Mouse (Mus musculus) limb, embryonic 10.5 days (tissue): Measurements from ENCODE around the gene Vps35l. TPM values are rescaled to one million over a fixed set of nuclear protein-coding genes. Genes with fewer than 3 reads are reported as not detected.

Experiments used
- DNase-seq: peaks from one replicate; pipeline ENCODE4 v3.0.0-alpha.2; 2017; ENCODE audit warnings: low spot score
- H3K27ac ChIP-seq: fragments of 300-500 bp; sonication (generic); 2 replicates; pipeline ENCODE4 v1.5.1; 2016; ENCODE audit warnings: mild to moderate bottlenecking
- H3K27me3 ChIP-seq: fragments of 300-500 bp; sonication (generic); 2 replicates; pipeline ENCODE4 v1.6.1; 2016; ENCODE audit warnings: low read depth, mild to moderate bottlenecking; ENCODE audit not compliant: poor library complexity, severe bottlenecking
- H3K36me3 ChIP-seq: fragments of 300-500 bp; sonication (generic); 2 replicates; pipeline ENCODE4 v1.6.1; 2016; ENCODE audit warnings: mild to moderate bottlenecking, moderate library complexity
- H3K4me1 ChIP-seq: fragments of 300-500 bp; sonication (generic); 2 replicates; pipeline ENCODE4 v1.6.1; 2016
- H3K4me3 ChIP-seq: fragments of 300-500 bp; sonication (generic); 2 replicates; pipeline ENCODE4 v1.5.1; 2016; ENCODE audit warnings: mild to moderate bottlenecking, moderate library complexity
- H3K9me3 ChIP-seq: fragments of 300-500 bp; sonication (generic); replicated peaks from 2 replicates; pipeline ENCODE4 v1.6.1; 2016; ENCODE audit warnings: mild to moderate bottlenecking
- WGBS: fragments of 180-500 bp; shearing (Covaris S2); methylation state at CpG from one replicate; pipeline ENCODE4 v1.1.7; 2016; 5-methylcytosine and 5-hydroxymethylcytosine counted together
- polyA plus RNA-seq: library from polyadenylated mRNA; unstranded; fragments of >200 nt; fragmentation: Nextera tagmentation; extraction: Ambion mirVana; gene quantifications from 2 replicates; pipeline ENCODE4 v1.2.1, GENCODE M21; 2016

The Vps35l gene
- polyA plus RNA-seq, 1 experiment from 2014 or later: 60.2 TPM

- 44% methylated on average over 3 of the region's 3 CpGs for WGBS
- DNase-seq: no peak
- Histone ChIP-seq H3K36me3 (no peaks in the 10 kb centered on the region), H3K4me1 (no peaks in the 10 kb centered on the region), H3K9me3 (no peaks in the 10 kb centered on the region), H3K27me3 (no peaks in the 10 kb centered on the region), H3K4me3 (no peak overlapping the region), H3K27ac (no peak overlapping the region)
Observed at GRCm38 (mm10) chr7:118889046-118889680, 149.1 kb downstream of the Vps35l start.

Other genes starting within 250 kb of the Vps35l start
- gene Itpripl2, start 248.3 kb upstream of the Vps35l start, polyA plus RNA-seq: 1.4 and 1.8 TPM in 2 replicates
- 131 and 134 TPM in 2 replicates for gene Coq7, start 206.9 kb upstream of the Vps35l start, polyA plus RNA-seq
- 4.6 and 4.7 TPM in 2 replicates for gene Tmc7, start 155.5 kb upstream of the Vps35l start, polyA plus RNA-seq
- not detected in 2 replicates for gene Tmc5, start 142.9 kb upstream of the Vps35l start, polyA plus RNA-seq
- gene Gde1, start 34.4 kb upstream of the Vps35l start, polyA plus RNA-seq: 62.8 and 64.9 TPM in 2 replicates
- gene Ccp110, start 27.7 kb upstream of the Vps35l start, polyA plus RNA-seq: 27.8 and 35.1 TPM in 2 replicates
- gene Iqck, start 115.5 kb downstream of the Vps35l start, polyA plus RNA-seq: 1.5 and 1.8 TPM in 2 replicates
- gene Knop1, start 116.0 kb downstream of the Vps35l start, polyA plus RNA-seq: 124 and 141 TPM in 2 replicates